Mouse (Mus musculus) liver, embryonic 12.5 days (tissue): ENCODE data around the gene Gm14288. TPM values are rescaled to one million over a fixed set of nuclear protein-coding genes. Genes with fewer than 3 reads are reported as not detected.
"Not testable (repeated sequence)": the region's sequence is repeated elsewhere in the genome, so short reads cannot be mapped to it uniquely, and the experiment has no call there.

ENCODE experiments used
- ATAC-seq: fragments of 200-750 bp; cut with Nextera tagmentation; 2 replicates; pipeline ENCODE4 v1.8.0; 2017; ENCODE audit warnings: moderate number of reproducible peaks, mild to moderate bottlenecking, moderate library complexity
- H3K27ac ChIP-seq: fragments of 300-500 bp; sonication (generic); 2 replicates; pipeline ENCODE4 v1.5.1; 2016; ENCODE audit warnings: mild to moderate bottlenecking
- H3K27me3 ChIP-seq: fragments of 300-500 bp; sonication (generic); replicated peaks from 2 replicates; pipeline ENCODE4 v1.6.1; 2016; ENCODE audit warnings: mild to moderate bottlenecking, moderate library complexity
- H3K36me3 ChIP-seq: fragments of 300-500 bp; sonication (generic); 2 replicates; pipeline ENCODE4 v1.6.1; 2016; ENCODE audit warnings: mild to moderate bottlenecking, moderate library complexity
- H3K4me1 ChIP-seq: fragments of 300-500 bp; sonication (generic); 2 replicates; pipeline ENCODE4 v1.6.1; 2016
- H3K4me2 ChIP-seq: fragments of 300-500 bp; sonication (generic); 2 replicates; pipeline ENCODE4 v1.6.1; 2016; ENCODE audit warnings: mild to moderate bottlenecking, moderate library complexity
- H3K4me3 ChIP-seq: fragments of 300-500 bp; sonication (generic); 2 replicates; pipeline ENCODE4 v1.5.1; 2016; ENCODE audit warnings: mild to moderate bottlenecking, moderate library complexity
- H3K9ac ChIP-seq: fragments of 300-500 bp; sonication (generic); 2 replicates; pipeline ENCODE4 v1.6.1; 2016; ENCODE audit warnings: mild to moderate bottlenecking, moderate library complexity
- H3K9me3 ChIP-seq: fragments of 300-500 bp; sonication (generic); replicated peaks from 2 replicates; pipeline ENCODE4 v1.6.1; 2016; ENCODE audit warnings: mild to moderate bottlenecking, moderate library complexity
- whole genome bisulfite sequencing: fragments of 180-500 bp; shearing (Covaris S2); methylation state at CpG from one replicate; pipeline ENCODE4 v1.1.7; 2016; ENCODE audit not compliant: insufficient replicate concordance; 5-methylcytosine and 5-hydroxymethylcytosine counted together
- polyA plus RNA-seq: library from polyadenylated mRNA; unstranded; fragments of >200 nt; fragmentation: Nextera tagmentation; extraction: Ambion mirVana; gene quantifications from 2 replicates; pipeline ENCODE4 v1.2.1, GENCODE M21; 2016

Gm14288 gene
- 2.8 and 3.2 TPM in 2 replicates for polyA plus RNA-seq

DNA sequence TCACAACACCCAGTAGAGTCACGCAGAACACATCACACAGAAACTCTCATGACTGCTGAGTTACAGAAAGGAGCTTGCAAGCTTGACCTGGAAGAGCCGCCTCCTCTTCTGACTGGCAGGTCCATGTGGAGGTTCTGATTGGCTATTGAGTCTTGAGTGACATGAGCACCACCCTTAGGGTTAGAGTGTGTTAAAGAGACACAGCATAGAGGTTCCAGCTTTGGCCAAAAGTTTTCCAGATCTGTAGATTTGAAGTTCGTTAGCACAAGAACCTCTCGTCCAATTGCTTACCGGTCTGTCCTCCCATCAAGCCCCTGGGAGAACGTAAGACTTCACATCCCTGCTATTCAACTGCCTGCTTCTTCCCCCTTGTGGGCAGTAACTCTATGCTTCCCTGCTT is at the start of gene Gm14288:
Gm14288 (minus strand) TSS at position 101 of the 400 bp plus-strand sequence.
- H3K27ac ChIP-seq, H3K4me1 ChIP-seq, H3K9me3 ChIP-seq, H3K36me3 ChIP-seq, H3K9ac ChIP-seq, ATAC-seq, H3K4me2 ChIP-seq, H3K4me3 ChIP-seq, H3K27me3 ChIP-seq: not testable (repeated sequence)
- WGBS, result no CpG with 5 or more reads among the region's 6 CpGs

DNA sequence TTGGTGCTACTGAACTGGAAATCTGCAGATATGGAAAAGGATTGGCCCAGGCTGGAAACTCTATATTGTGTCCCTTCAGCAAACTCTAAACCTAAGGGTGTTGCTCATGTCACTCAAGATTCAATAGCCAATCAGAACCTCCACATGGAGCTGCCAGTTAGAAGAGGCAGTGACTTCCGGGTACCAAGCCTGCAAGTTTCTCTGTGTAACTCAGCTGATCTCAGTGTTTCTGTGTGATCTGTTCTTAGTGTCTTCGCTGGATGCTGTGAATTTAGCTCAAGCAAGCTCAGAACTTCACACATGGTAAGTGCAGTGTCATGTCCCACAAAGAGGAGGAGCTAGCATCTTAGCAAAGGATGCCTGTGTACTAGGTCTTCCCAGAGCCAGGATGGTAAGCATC is 59.7 kb downstream of the Gm14288 start, which contains the start of gene Gm2007:
Gm2007 (plus strand) TSS at position 301 of the 400 bp plus-strand sequence.
- H3K36me3 ChIP-seq, ATAC-seq, H3K4me1 ChIP-seq, H3K4me2 ChIP-seq, H3K9me3 ChIP-seq, H3K4me3 ChIP-seq, H3K27ac ChIP-seq, H3K9ac ChIP-seq, H3K27me3 ChIP-seq: not testable (repeated sequence)
- no CpG with 5 or more reads among the region's 2 CpGs for WGBS

Other genes starting within 250 kb of the Gm14288 start
- 2.8 TPM in 1 of 2 replicates, not detected in the other for gene Gm11007, start 157.1 kb downstream of the Gm14288 start, polyA plus RNA-seq
- gene Zfp969, start 97.4 kb downstream of the Gm14288 start, polyA plus RNA-seq, result 7.5 and 10.5 TPM in 2 replicates
- gene Gm2007, start 59.6 kb downstream of the Gm14288 start, polyA plus RNA-seq, result 2.8 TPM in 1 of 2 replicates, not detected in the other
- 6.5 and 6.9 TPM in 2 replicates for gene Gm6710, start 68.1 kb upstream of the Gm14288 start, polyA plus RNA-seq
- gene Zfp966, start 130.0 kb upstream of the Gm14288 start, polyA plus RNA-seq, result 1.8 and 2.0 TPM in 2 replicates
- 6.3 and 7.9 TPM in 2 replicates for gene Gm2026, start 164.2 kb upstream of the Gm14288 start, polyA plus RNA-seq